Mouse (Mus musculus): ENCODE data around the gene Cd300c. TPM values are rescaled to one million over a fixed set of nuclear protein-coding genes. Genes with fewer than 3 reads are reported as not detected.
A peak's percentile ranks its signal among the peaks of the same experiment; 100 is the strongest.

The Cd300c gene
- polyA plus RNA-seq, 1 experiment from 2014 or later: not detected

DNA sequence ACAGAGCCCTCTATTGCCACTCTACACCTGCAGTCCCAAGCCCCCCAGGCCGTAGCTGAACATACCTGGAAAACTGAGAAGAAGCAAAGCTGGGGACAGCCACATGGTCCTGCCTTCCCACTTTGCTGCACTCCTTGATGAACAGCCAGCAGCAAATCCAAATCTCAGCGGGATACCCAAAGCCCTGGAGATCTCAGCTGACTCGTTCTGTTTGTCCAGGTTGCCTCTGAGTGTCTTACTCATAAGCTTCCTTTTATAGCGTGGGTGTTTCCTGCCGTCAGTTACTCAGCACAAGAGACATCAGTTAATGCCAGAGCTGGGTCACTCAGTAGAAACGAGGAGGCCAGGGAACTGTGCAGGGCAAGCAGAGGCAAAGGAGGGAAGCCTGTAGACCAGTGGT, 34.8 kb downstream of the Cd300c start, which contains the start of gene Cd300lb:
Gene Cd300lb, minus strand, starts transcription at position 243 of the 400 bp plus-strand sequence.
- WGBS: 68% methylated on average over 6 of the region's 6 CpGs
- DNase-seq (ENCODE audit: low spot score) (no peak), ATAC-seq (replicated peaks; ENCODE audit: low FRiP score) (no peak)
- H3K4me3 ChIP-seq (ENCODE audit: low read depth, low read length): no peak within 1 kb of the TSS
- H3K9me3 ChIP-seq (ENCODE audit: control insufficient read depth, low read length): no peaks in the 10 kb centered on the region
- H3K4me2 ChIP-seq (ENCODE audit: low read depth, low read length, severe bottlenecking): no peak within 1 kb of the TSS
- H3K4me1 ChIP-seq (replicated peaks; ENCODE audit: control insufficient read depth, insufficient read depth, low read length): no peaks in the 10 kb centered on the region
- H3K9ac ChIP-seq (ENCODE audit: low read length): no peak within 1 kb of the TSS
- no peaks in the 10 kb centered on the region for H3K36me3 ChIP-seq (ENCODE audit: control insufficient read depth, insufficient read depth, low read length)
- H3K27me3 ChIP-seq (ENCODE audit: control insufficient read depth, insufficient read depth, low read length): no peaks in the 10 kb centered on the region
- H3K27ac ChIP-seq (ENCODE audit: low read depth, low read length): no peak within 1 kb of the TSS

DNA sequence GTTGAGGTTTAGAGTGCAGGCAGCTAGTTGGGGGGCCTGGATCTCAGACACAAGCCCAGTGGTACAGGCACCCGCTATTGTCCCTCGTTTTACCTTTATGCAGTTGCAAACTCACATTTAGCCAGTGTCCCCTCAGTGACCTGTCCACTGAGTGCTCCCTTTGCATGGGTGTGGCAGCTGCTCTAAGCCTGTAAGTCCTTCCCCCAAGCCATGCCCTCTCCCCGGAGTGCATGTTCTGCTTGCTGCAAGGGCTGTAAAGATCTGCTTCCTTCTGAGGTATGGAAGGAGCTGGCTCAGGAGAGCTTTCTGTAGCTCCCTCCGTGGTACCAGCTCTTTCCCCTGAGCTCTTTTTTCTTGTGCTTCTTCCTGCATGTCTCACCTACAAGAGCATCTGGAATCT, 35.4 kb downstream of the Cd300c start:
- 74% methylated on average over 4 of the region's 4 CpGs for WGBS
- Histone ChIP-seq H3K9ac (ENCODE audit: low read length) (no peak overlapping the region), H3K27me3 (ENCODE audit: control insufficient read depth, insufficient read depth, low read length) (no peaks in the 10 kb centered on the region), H3K36me3 (ENCODE audit: control insufficient read depth, insufficient read depth, low read length) (no peaks in the 10 kb centered on the region), H3K9me3 (ENCODE audit: control insufficient read depth, low read length) (no peaks in the 10 kb centered on the region), H3K4me2 (ENCODE audit: low read depth, low read length, severe bottlenecking) (no peak overlapping the region), H3K4me1 (replicated peaks; ENCODE audit: control insufficient read depth, insufficient read depth, low read length) (no peaks in the 10 kb centered on the region), H3K4me3 (ENCODE audit: low read depth, low read length) (no peak overlapping the region), H3K27ac (ENCODE audit: low read depth, low read length) (no peak overlapping the region)
- ATAC-seq (replicated peaks; ENCODE audit: low FRiP score) (no peak), DNase-seq (ENCODE audit: low spot score) (no peak)

DNA sequence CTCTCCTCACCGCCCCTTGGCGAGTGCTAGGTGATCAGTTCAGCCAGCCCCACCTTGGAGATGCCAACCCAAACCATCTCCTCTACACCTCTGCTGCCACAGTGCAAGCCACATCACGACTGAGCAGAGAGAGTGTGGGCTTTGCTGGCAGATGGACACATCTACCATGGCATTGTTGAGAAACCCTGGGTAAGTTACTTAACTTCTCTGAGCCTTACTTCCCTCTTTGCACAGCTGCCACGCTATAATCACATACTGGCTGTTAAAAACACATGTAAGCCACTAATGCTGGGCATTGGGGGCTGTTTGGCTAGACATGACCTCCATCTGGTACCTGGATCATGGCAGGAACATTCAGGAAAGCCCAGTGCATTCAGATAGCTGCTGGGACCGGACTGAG, 37.9 kb downstream of the Cd300c start:
- H3K27me3 ChIP-seq (ENCODE audit: control insufficient read depth, insufficient read depth, low read length): no peaks in the 10 kb centered on the region
- H3K4me2 ChIP-seq (ENCODE audit: low read depth, low read length, severe bottlenecking): no peak overlapping the region
- H3K4me3 ChIP-seq (ENCODE audit: low read depth, low read length): no peak overlapping the region
- no peak for ATAC-seq (replicated peaks; ENCODE audit: low FRiP score)
- no peaks in the 10 kb centered on the region for H3K9me3 ChIP-seq (ENCODE audit: control insufficient read depth, low read length)
- no peaks in the 10 kb centered on the region for H3K36me3 ChIP-seq (ENCODE audit: control insufficient read depth, insufficient read depth, low read length)
- WGBS: 80% methylated on average over 5 of the region's 5 CpGs
- H3K9ac ChIP-seq (ENCODE audit: low read length): no peak overlapping the region
- H3K4me1 ChIP-seq (replicated peaks; ENCODE audit: control insufficient read depth, insufficient read depth, low read length): no peaks in the 10 kb centered on the region
- no peak for DNase-seq (ENCODE audit: low spot score)
- H3K27ac ChIP-seq (ENCODE audit: low read depth, low read length): no peak overlapping the region

DNA sequence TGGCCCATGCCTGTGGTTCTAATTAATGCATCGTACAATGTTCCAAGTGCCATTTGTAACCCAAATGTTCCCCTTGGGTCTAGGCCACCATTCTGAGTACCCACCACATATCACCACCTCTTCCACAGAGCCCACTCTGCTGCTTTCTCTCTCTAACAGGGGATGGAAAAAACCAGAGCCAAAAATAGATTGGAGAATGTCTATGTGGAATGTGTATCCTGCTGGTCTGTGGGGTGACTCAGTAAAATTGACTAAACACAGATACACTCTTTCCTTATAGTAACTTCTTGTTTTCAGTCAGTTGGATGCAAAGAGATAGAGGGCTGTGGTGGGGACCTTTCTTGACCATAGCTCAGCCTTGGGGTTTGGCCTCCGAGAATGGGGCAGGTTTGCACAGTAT, 39.4 kb downstream of the Cd300c start:
- Histone ChIP-seq H3K9me3 (ENCODE audit: control insufficient read depth, low read length) (no peaks in the 10 kb centered on the region), H3K4me2 (ENCODE audit: low read depth, low read length, severe bottlenecking) (no peak overlapping the region), H3K36me3 (ENCODE audit: control insufficient read depth, insufficient read depth, low read length) (no peaks in the 10 kb centered on the region), H3K27ac (ENCODE audit: low read depth, low read length) (no peak overlapping the region), H3K27me3 (ENCODE audit: control insufficient read depth, insufficient read depth, low read length) (no peaks in the 10 kb centered on the region), H3K9ac (ENCODE audit: low read length) (no peak overlapping the region), H3K4me1 (replicated peaks; ENCODE audit: control insufficient read depth, insufficient read depth, low read length) (no peaks in the 10 kb centered on the region), H3K4me3 (ENCODE audit: low read depth, low read length) (no peak overlapping the region)
- DNase-seq (ENCODE audit: low spot score) (no peak), ATAC-seq (replicated peaks; ENCODE audit: low FRiP score) (no peak)
- WGBS: 94% methylated on average over 2 of the region's 2 CpGs

DNA sequence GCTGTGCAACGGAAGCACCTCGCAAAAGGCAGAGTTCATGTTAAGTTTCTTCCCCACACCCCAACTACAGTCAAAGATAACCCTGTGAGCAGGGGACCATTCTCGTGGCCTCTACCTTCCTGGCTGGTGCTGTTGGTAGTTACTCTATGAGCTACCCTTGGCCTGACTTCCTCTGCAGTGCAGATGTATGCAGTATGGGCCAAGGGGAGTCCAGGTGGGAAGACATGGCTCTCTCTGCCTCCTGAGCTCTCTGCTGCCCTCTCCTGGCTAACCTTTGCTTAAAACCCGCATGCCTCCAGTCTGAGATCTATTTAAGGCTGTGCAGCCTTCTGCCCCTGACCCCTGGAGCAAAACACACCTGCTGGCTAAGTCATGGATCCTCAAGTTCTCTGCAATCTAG, 45.0 kb downstream of the Cd300c start:
- no peak overlapping the region for H3K9ac ChIP-seq (ENCODE audit: low read length)
- DNase-seq (ENCODE audit: low spot score): peak; percentile 60
- H3K4me3 ChIP-seq (ENCODE audit: low read depth, low read length): no peak overlapping the region
- H3K27me3 ChIP-seq (ENCODE audit: control insufficient read depth, insufficient read depth, low read length): no peaks in the 10 kb centered on the region
- H3K4me2 ChIP-seq (ENCODE audit: low read depth, low read length, severe bottlenecking): no peak overlapping the region
- no peaks in the 10 kb centered on the region for H3K36me3 ChIP-seq (ENCODE audit: control insufficient read depth, insufficient read depth, low read length)
- no peaks in the 10 kb centered on the region for H3K4me1 ChIP-seq (replicated peaks; ENCODE audit: control insufficient read depth, insufficient read depth, low read length)
- H3K9me3 ChIP-seq (ENCODE audit: control insufficient read depth, low read length): no peaks in the 10 kb centered on the region
- H3K27ac ChIP-seq (ENCODE audit: low read depth, low read length): no peak overlapping the region
- 76% methylated on average over 4 of the region's 4 CpGs for WGBS
- no peak for ATAC-seq (replicated peaks; ENCODE audit: low FRiP score)

DNA sequence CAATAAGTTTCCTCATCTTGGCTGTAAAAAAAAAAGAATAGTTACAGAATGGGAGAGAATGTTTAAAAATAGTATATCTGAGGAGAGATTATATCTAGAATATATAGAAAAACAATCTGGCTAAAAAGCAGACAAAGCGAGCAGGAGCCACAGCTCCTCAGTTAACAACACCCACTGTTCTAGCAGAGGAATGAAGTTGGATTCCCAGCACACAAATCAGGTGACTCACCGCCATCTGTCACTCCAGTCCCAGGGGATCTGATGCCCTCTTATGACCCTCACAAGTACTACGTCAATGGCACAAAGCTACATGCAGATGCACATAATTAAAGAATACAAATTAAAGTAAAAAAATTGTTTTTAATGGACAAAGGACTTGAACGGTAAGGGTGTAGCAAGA, 46.5 kb downstream of the Cd300c start:
- no peak overlapping the region for H3K4me2 ChIP-seq (ENCODE audit: low read depth, low read length, severe bottlenecking)
- DNase-seq (ENCODE audit: low spot score) (no peak), ATAC-seq (replicated peaks; ENCODE audit: low FRiP score) (no peak)
- H3K27me3 ChIP-seq (ENCODE audit: control insufficient read depth, insufficient read depth, low read length): no peaks in the 10 kb centered on the region
- H3K4me3 ChIP-seq (ENCODE audit: low read depth, low read length): no peak overlapping the region
- WGBS: 87% methylated on average over 4 of the region's 4 CpGs
- no peak overlapping the region for H3K27ac ChIP-seq (ENCODE audit: low read depth, low read length)
- no peaks in the 10 kb centered on the region for H3K36me3 ChIP-seq (ENCODE audit: control insufficient read depth, insufficient read depth, low read length)
- H3K9me3 ChIP-seq (ENCODE audit: control insufficient read depth, low read length): no peaks in the 10 kb centered on the region
- H3K9ac ChIP-seq (ENCODE audit: low read length): no peak overlapping the region
- H3K4me1 ChIP-seq (replicated peaks; ENCODE audit: control insufficient read depth, insufficient read depth, low read length): no peaks in the 10 kb centered on the region

DNA sequence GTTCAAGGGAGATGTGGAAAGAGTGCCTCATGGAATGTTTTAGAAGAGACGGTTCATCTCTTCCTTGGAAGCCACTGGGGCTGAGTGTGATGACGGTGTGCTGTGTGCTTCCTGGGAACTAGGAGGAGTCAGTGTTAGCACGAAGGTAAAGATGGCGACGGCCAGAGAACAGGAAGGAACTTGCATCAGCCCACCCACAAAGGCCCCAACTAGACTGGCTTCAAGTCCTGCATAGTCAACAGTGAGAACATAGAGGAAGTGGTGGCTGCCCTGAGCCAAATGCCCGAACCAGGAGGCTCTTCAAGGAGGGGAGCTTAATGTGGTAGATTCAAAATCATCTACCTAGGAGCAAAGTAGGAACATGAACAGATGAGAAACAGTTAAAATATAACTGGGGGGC, 51.8 kb downstream of the Cd300c start:
- H3K9me3 ChIP-seq (ENCODE audit: control insufficient read depth, low read length): no peaks in the 10 kb centered on the region
- H3K9ac ChIP-seq (ENCODE audit: low read length): no peak overlapping the region
- ATAC-seq (replicated peaks; ENCODE audit: low FRiP score): no peak
- no peaks in the 10 kb centered on the region for H3K36me3 ChIP-seq (ENCODE audit: control insufficient read depth, insufficient read depth, low read length)
- H3K4me2 ChIP-seq (ENCODE audit: low read depth, low read length, severe bottlenecking): no peak overlapping the region
- no peak overlapping the region for H3K4me3 ChIP-seq (ENCODE audit: low read depth, low read length)
- WGBS: 92% methylated on average over 6 of the region's 6 CpGs
- no peak for DNase-seq (ENCODE audit: low spot score)
- H3K27me3 ChIP-seq (ENCODE audit: control insufficient read depth, insufficient read depth, low read length): no peaks in the 10 kb centered on the region
- no peaks in the 10 kb centered on the region for H3K4me1 ChIP-seq (replicated peaks; ENCODE audit: control insufficient read depth, insufficient read depth, low read length)
- no peak overlapping the region for H3K27ac ChIP-seq (ENCODE audit: low read depth, low read length)

DNA sequence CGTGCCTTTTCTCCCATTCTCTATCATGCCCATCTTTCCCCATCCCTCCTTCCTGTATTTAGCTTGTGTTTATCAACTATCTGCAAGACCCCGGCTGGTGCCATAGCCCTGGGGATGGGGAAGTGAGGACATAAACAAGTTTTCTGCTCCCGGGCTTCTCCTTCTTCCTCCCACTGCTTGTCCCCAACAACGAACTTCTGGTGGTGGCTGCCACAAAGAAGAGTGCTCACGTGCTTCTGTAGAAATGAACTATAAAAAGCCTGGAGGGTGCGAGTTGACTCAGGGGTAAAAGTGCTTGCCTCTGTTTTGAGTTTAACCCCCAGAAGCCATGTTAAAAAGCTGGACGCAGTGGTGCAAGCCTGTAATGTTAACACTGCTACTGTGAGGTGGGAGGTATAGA, 54.0 kb downstream of the Cd300c start:
- Histone ChIP-seq H3K36me3 (ENCODE audit: control insufficient read depth, insufficient read depth, low read length) (no peaks in the 10 kb centered on the region), H3K4me3 (ENCODE audit: low read depth, low read length) (no peak overlapping the region), H3K27me3 (ENCODE audit: control insufficient read depth, insufficient read depth, low read length) (no peaks in the 10 kb centered on the region), H3K27ac (ENCODE audit: low read depth, low read length) (no peak overlapping the region), H3K4me1 (replicated peaks; ENCODE audit: control insufficient read depth, insufficient read depth, low read length) (no peaks in the 10 kb centered on the region), H3K4me2 (ENCODE audit: low read depth, low read length, severe bottlenecking) (no peak overlapping the region), H3K9me3 (ENCODE audit: control insufficient read depth, low read length) (no peaks in the 10 kb centered on the region), H3K9ac (ENCODE audit: low read length) (no peak overlapping the region)
- ATAC-seq (replicated peaks; ENCODE audit: low FRiP score): no peak
- WGBS: 62% methylated on average over 7 of the region's 7 CpGs
- DNase-seq (ENCODE audit: low spot score): no peak

DNA sequence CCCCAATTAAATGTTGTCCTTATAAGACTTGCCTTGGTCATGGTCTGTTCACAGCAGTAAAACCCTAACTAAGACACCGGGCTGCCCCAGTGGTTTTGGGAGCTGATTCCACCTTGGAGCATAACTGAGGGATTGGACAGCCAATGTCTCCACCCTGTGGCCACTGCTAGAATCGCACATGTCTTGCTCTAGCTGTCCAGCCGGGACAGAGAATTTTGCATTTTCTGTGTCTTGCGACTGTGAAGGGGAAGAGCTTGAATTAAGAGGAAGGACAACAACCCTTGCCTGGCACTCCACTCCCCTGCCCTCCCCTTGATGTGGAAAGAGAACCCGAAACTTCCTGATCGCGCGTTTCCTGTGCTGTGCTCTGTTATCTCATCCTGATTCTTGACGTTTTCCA, 56.1 kb downstream of the Cd300c start:
- no peaks in the 10 kb centered on the region for H3K36me3 ChIP-seq (ENCODE audit: control insufficient read depth, insufficient read depth, low read length)
- H3K4me1 ChIP-seq (replicated peaks; ENCODE audit: control insufficient read depth, insufficient read depth, low read length): no peaks in the 10 kb centered on the region
- no peak overlapping the region for H3K4me3 ChIP-seq (ENCODE audit: low read depth, low read length)
- H3K27ac ChIP-seq (ENCODE audit: low read depth, low read length): no peak overlapping the region
- H3K27me3 ChIP-seq (ENCODE audit: control insufficient read depth, insufficient read depth, low read length): no peaks in the 10 kb centered on the region
- WGBS: 24% methylated on average over 9 of the region's 9 CpGs
- peak; percentile 89 for DNase-seq (ENCODE audit: low spot score)
- no peak overlapping the region for H3K4me2 ChIP-seq (ENCODE audit: low read depth, low read length, severe bottlenecking)
- no peak overlapping the region for H3K9ac ChIP-seq (ENCODE audit: low read length)
- peak; percentile 64 for ATAC-seq (replicated peaks; ENCODE audit: low FRiP score)
- no peaks in the 10 kb centered on the region for H3K9me3 ChIP-seq (ENCODE audit: control insufficient read depth, low read length)

Data from forebrain, embryonic 11.5 days (tissue).